Comparison of ENCODE assay signal across 11 mouse cellular contexts in the genomic region with DNA sequence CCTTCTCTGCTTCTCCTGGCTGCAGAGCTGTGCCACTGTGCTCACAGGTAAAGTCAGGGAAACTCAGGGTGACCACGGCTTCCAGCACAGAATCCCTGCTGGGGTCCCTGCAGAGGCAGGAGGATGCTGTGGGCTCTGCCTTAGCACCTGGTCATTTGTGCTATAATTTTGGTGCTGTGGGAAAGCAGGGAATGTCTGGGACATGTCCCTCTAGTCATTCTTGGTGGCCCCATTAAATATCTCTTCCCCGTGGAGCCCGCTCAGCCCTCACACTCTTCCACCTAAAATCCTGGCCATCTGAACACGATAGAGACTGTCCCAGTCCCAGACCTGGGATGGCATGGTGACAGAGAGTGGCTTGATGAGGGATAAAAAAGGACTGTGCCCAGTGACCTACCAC. TPM values are rescaled to one million over a fixed set of nuclear protein-coding genes. Genes with fewer than 3 reads are reported as not detected.
DNase-seq lines count a peak whose midpoint lies in the region; ATAC-seq and TF ChIP-seq lines count a peak whose summit lies in the region.
"Had no signal": no experiment of that assay in that cellular context is flagged by ENCODE, and none has a peak within 500 bp of the region (broad histone marks: within the 10 kb centered on the region; RNA-seq: fewer than 3 reads in every experiment).

No protein-coding gene starts in this region.

- H3K27ac ChIP-seq in kidney, embryonic 14.5 days (ENCODE audit: low read depth, low read length), result no peak overlapping the region
- H3K27ac ChIP-seq in bone marrow macrophage, adult 2 months (ENCODE audit: insufficient read depth, low read depth, low read length), result peak overlapping the region; percentile 98
- H3K27ac ChIP-seq in limb, embryonic 11.5 days (replicated peaks; ENCODE audit: low read depth, low read length), result 0 out of 2 replicates have a peak overlapping the region, but pooled peaks have one; percentile 2

- no peaks in the 10 kb centered on the region for H3K27me3 ChIP-seq in kidney, embryonic 14.5 days (ENCODE audit: control insufficient read depth, insufficient read depth, low read length)
- H3K27me3 ChIP-seq in limb, embryonic 11.5 days (ENCODE audit: control insufficient read depth, insufficient read depth, low read length), result no peaks in the 10 kb centered on the region

- DNase-seq in gastrocnemius, postnatal 25 days, result peak; percentile 5
- no peak for DNase-seq in gastrocnemius, postnatal 14 days
- DNase-seq in kidney, postnatal 10 days, result no peak
- no peak for DNase-seq in limb, embryonic 11.5 days (ENCODE audit: low spot score)
- DNase-seq in embryo, embryonic 9.5 days (ENCODE audit: extremely low spot score), result no peak
- no peak for DNase-seq in cerebellum, postnatal 25 days
- DNase-seq: kidney, postnatal 14 days had no signal

- no peak overlapping the region for H3K4me2 ChIP-seq in kidney, embryonic 14.5 days (replicated peaks; ENCODE audit: low read depth, low read length)
- H3K4me2 ChIP-seq in limb, embryonic 11.5 days (ENCODE audit: low read depth, severe bottlenecking), result no peak overlapping the region

- TF ChIP-seq POLR2A in bone marrow macrophage, adult 2 months (IDR thresholded peaks at IDR 0.05; ENCODE audit: borderline replicate concordance, low read depth, low read length), result no peak

- no peaks in the 10 kb centered on the region for H3K36me3 ChIP-seq in kidney, embryonic 14.5 days (ENCODE audit: control insufficient read depth, insufficient read depth, low read length)
- no peaks in the 10 kb centered on the region for H3K36me3 ChIP-seq in limb, embryonic 11.5 days (ENCODE audit: control insufficient read depth, insufficient read depth, low read length)

- 0 out of 2 replicates have a peak overlapping the region, but pooled peaks have one; percentile 9 for H3K9ac ChIP-seq in kidney, embryonic 14.5 days (ENCODE audit: low read depth, low read length)
- H3K9ac ChIP-seq in limb, embryonic 11.5 days (ENCODE audit: low read length), result no peak overlapping the region

- H3K4me3 ChIP-seq in kidney, embryonic 14.5 days (ENCODE audit: low read length), result no peak overlapping the region
- peak overlapping the region; percentile 45 for H3K4me3 ChIP-seq in bone marrow macrophage, adult 2 months (ENCODE audit: insufficient read depth, low read length)
- H3K4me3 ChIP-seq in limb, embryonic 11.5 days (ENCODE audit: low read depth, low read length), result no peak overlapping the region

- WGBS in kidney, embryonic 14.5 days, result 71% methylated on average over 4 of the region's 4 CpGs
- WGBS in limb, embryonic 11.5 days, result 87% methylated on average over 4 of the region's 4 CpGs

- peaks cover 37% of the 10 kb centered on the region for H3K4me1 ChIP-seq in kidney, embryonic 14.5 days (ENCODE audit: control insufficient read depth, insufficient read depth, low read length)
- H3K4me1 ChIP-seq in bone marrow macrophage, adult 2 months (ENCODE audit: control insufficient read depth, insufficient read depth, low read length), result peaks cover 57% of the 10 kb centered on the region
- peaks cover 39% of the 10 kb centered on the region for H3K4me1 ChIP-seq in limb, embryonic 11.5 days (ENCODE audit: control insufficient read depth, insufficient read depth, low read length)

- TF ChIP-seq CTCF in bone marrow macrophage, adult 2 months (IDR thresholded peaks at IDR 0.05; ENCODE audit: low read depth, low read length), result no peak

- no peak for ATAC-seq in kidney, embryonic 14.5 days (ENCODE audit: low FRiP score, low TSS enrichment)
- no peak for ATAC-seq in limb, embryonic 11.5 days (ENCODE audit: insufficient number of reproducible peaks, low FRiP score, low TSS enrichment, low read depth)
- ATAC-seq: forebrain, embryonic 16.5 days had no signal

- no peaks in the 10 kb centered on the region for H3K9me3 ChIP-seq in kidney, embryonic 14.5 days (ENCODE audit: control insufficient read depth, low read length)
- no peaks in the 10 kb centered on the region for H3K9me3 ChIP-seq in limb, embryonic 11.5 days (ENCODE audit: control insufficient read depth, low read length)

- intact Hi-C loops in gastrocnemius, postnatal 14 days (cut with DNase I; ENCODE audit: low total_unique reads), result no loop called here

RNA-seq across cellular contexts. Expression of gene Timp2, which starts 8.5 kb away (rescaled TPM):
- total RNA-seq in gastrocnemius, postnatal 25 days (2021), result 10 to 100 TPM; 77.3 to 96.4 TPM
- total RNA-seq in gastrocnemius, postnatal 14 days (2021), result 100 to 1,000 TPM; 119 to 133 TPM
- 58.7 and 102 TPM in 2 replicates for polyA plus RNA-seq in kidney, embryonic 14.5 days (2014; fragmentation: Nextera tagmentation; extraction: Ambion mirVana)
- polyA plus RNA-seq in bone marrow macrophage, adult 2 months (2012; ENCODE audit: insufficient read depth, insufficient read length, missing spikeins), result 244 and 247 TPM in 2 replicates
- 64.4 and 68.4 TPM in 2 replicates for polyA plus RNA-seq in limb, embryonic 11.5 days (2014; fragmentation: Nextera tagmentation; extraction: Ambion mirVana)

RNA-seq across cellular contexts. Expression of gene Cep295nl, which starts 21.7 kb away (rescaled TPM):
- total RNA-seq in gastrocnemius, postnatal 25 days (2021), result 1 to 10 TPM in 1 of 2 experiments, under 1 TPM in 1; 0.99 to 1.0 TPM
- 1 to 10 TPM; 1.3 TPM for total RNA-seq in gastrocnemius, postnatal 14 days (2021)
- polyA plus RNA-seq in kidney, embryonic 14.5 days (2014; fragmentation: Nextera tagmentation; extraction: Ambion mirVana), result 0.41 and 0.42 TPM in 2 replicates
- polyA plus RNA-seq in bone marrow macrophage, adult 2 months (2012; ENCODE audit: insufficient read depth, insufficient read length, missing spikeins), result 1.5 and 2.3 TPM in 2 replicates
- polyA plus RNA-seq in limb, embryonic 11.5 days (2014; fragmentation: Nextera tagmentation; extraction: Ambion mirVana), result 0.21 and 0.53 TPM in 2 replicates
- polyA plus RNA-seq: liver, embryonic 16.5 days had no signal

RNA-seq across cellular contexts. Expression of gene Lgals3bp, which starts 37.9 kb away (rescaled TPM):
- 10 to 100 TPM; 11.0 to 14.7 TPM for total RNA-seq in gastrocnemius, postnatal 25 days (2021)
- total RNA-seq in gastrocnemius, postnatal 14 days (2021), result 10 to 100 TPM; 11.0 to 11.9 TPM
- 11.8 and 13.0 TPM in 2 replicates for polyA plus RNA-seq in kidney, embryonic 14.5 days (2014; fragmentation: Nextera tagmentation; extraction: Ambion mirVana)
- 786 and 891 TPM in 2 replicates for polyA plus RNA-seq in bone marrow macrophage, adult 2 months (2012; ENCODE audit: insufficient read depth, insufficient read length, missing spikeins)
- 3.6 and 4.1 TPM in 2 replicates for polyA plus RNA-seq in limb, embryonic 11.5 days (2014; fragmentation: Nextera tagmentation; extraction: Ambion mirVana)

RNA-seq across cellular contexts. Expression of gene Cant1, which starts 54.9 kb away (rescaled TPM):
- 1 to 10 TPM; 9.3 to 9.9 TPM for total RNA-seq in gastrocnemius, postnatal 25 days (2021)
- total RNA-seq in gastrocnemius, postnatal 14 days (2021), result 10 to 100 TPM; 11.0 to 11.7 TPM
- 19.0 and 24.1 TPM in 2 replicates for polyA plus RNA-seq in kidney, embryonic 14.5 days (2014; fragmentation: Nextera tagmentation; extraction: Ambion mirVana)
- polyA plus RNA-seq in bone marrow macrophage, adult 2 months (2012; ENCODE audit: insufficient read depth, insufficient read length, missing spikeins), result 31.9 and 36.2 TPM in 2 replicates
- polyA plus RNA-seq in limb, embryonic 11.5 days (2014; fragmentation: Nextera tagmentation; extraction: Ambion mirVana), result 23.9 and 27.1 TPM in 2 replicates

Comparison
In these comparisons a context has a peak if more than half of its experiments do, and no peak if none do; other contexts are left out.
1. RNA of gene Lgals3bp, which starts 37.9 kb away (polyA plus RNA-seq): 786 to 891 TPM in bone marrow macrophage, adult 2 months; 11.8 to 13.0 TPM in kidney, embryonic 14.5 days and 3.6 to 4.1 TPM in limb, embryonic 11.5 days; every median in the first group is over 10 times any median in the second.